Mouse (Mus musculus) kidney, embryonic 16.5 days (tissue): Measurements from ENCODE around the gene Tmem270. TPM values are rescaled to one million over a fixed set of nuclear protein-coding genes. Genes with fewer than 3 reads are reported as not detected.
"Not testable (repeated sequence)": the region's sequence is repeated elsewhere in the genome, so short reads cannot be mapped to it uniquely, and the experiment has no call there.

Experiments used
- ATAC-seq: fragments of 200-750 bp; cut with Nextera tagmentation; 2 replicates; pipeline ENCODE4 v1.8.0; 2017; ENCODE audit warnings: moderate TSS enrichment; ENCODE audit not compliant: low FRiP score, low TSS enrichment
- H3K27ac ChIP-seq: fragments of 300-500 bp; sonication (generic); 2 replicates; pipeline ENCODE4 v1.5.1; 2014; ENCODE audit warnings: low read length
- H3K27me3 ChIP-seq: fragments of 300-500 bp; sonication (generic); 2 replicates; pipeline ENCODE4 v1.6.1; 2014; ENCODE audit warnings: low read length, control low read depth, mixed read lengths; ENCODE audit not compliant: insufficient read depth
- H3K36me3 ChIP-seq: fragments of 300-500 bp; sonication (generic); 2 replicates; pipeline ENCODE4 v1.6.1; 2014; ENCODE audit warnings: low read length, control low read depth, mixed read lengths; ENCODE audit not compliant: insufficient read depth
- H3K4me1 ChIP-seq: fragments of 300-500 bp; sonication (generic); 2 replicates; pipeline ENCODE4 v1.6.1; 2014; ENCODE audit warnings: low read length, control low read depth, mixed read lengths; ENCODE audit not compliant: insufficient read depth
- H3K4me2 ChIP-seq: fragments of 300-500 bp; sonication (generic); replicated peaks from 2 replicates; pipeline ENCODE4 v1.6.1; 2014; ENCODE audit warnings: low read depth, low read length
- H3K4me3 ChIP-seq: fragments of 300-500 bp; sonication (generic); 2 replicates; pipeline ENCODE4 v1.5.1; 2014; ENCODE audit warnings: mild to moderate bottlenecking, low read length
- H3K9ac ChIP-seq: fragments of 300-500 bp; sonication (generic); replicated peaks from 2 replicates; pipeline ENCODE4 v1.6.1; 2014; ENCODE audit warnings: low read length
- H3K9me3 ChIP-seq: fragments of 300-500 bp; sonication (generic); 2 replicates; pipeline ENCODE4 v1.6.1; 2016; ENCODE audit warnings: low read length, control low read depth
- WGBS: fragments of 180-500 bp; shearing (Covaris S2); extraction: QIAGEN DNeasy Blood & Tissue Kit; methylation state at CpG from one replicate; pipeline ENCODE4 v1.1.7; 2014; 5-methylcytosine and 5-hydroxymethylcytosine counted together
- polyA plus RNA-seq: library from polyadenylated mRNA; unstranded; fragments of >200 nt; fragmentation: Nextera tagmentation; extraction: Ambion mirVana; gene quantifications from 2 replicates; pipeline ENCODE4 v1.2.1, GENCODE M21; 2015

Tmem270 gene
- polyA plus RNA-seq, 1 experiment from 2014 or later = not detected

- no peaks in the 10 kb centered on the region for H3K36me3 ChIP-seq
- peaks cover 19% of the 10 kb centered on the region for H3K27me3 ChIP-seq
- whole genome bisulfite sequencing = 66% methylated on average over 2 of the region's 2 CpGs
- H3K4me2 ChIP-seq = no peak overlapping the region
- H3K27ac ChIP-seq = peak overlapping the region; percentile 77
- ATAC-seq = no peak
- no peak overlapping the region for H3K4me3 ChIP-seq
- no peak overlapping the region for H3K9ac ChIP-seq
- H3K9me3 ChIP-seq = no peaks in the 10 kb centered on the region
- peaks cover 15% of the 10 kb centered on the region for H3K4me1 ChIP-seq
Measured at GRCm38 (mm10) chr5:134942740-134943139, 36.2 kb upstream of the Tmem270 start.

- Histone ChIP-seq H3K9ac (no peak overlapping the region), H3K4me2 (no peak overlapping the region), H3K9me3 (no peaks in the 10 kb centered on the region), H3K27ac (peak overlapping the region; percentile 77), H3K4me1 (peaks cover 6% of the 10 kb centered on the region; the same call in 1 of the 2 replicates), H3K27me3 (peaks cover 14% of the 10 kb centered on the region), H3K36me3 (no peaks in the 10 kb centered on the region), H3K4me3 (no peak overlapping the region)
- peak; percentile 66; the same call in 1 of the 2 replicates for ATAC-seq
- 63% methylated on average over 14 of the region's 14 CpGs for WGBS
Measured at GRCm38 (mm10) chr5:134941472-134942209, 35.1 kb upstream of the Tmem270 start.

GRCm38 (mm10) chr5:134939554-134939953, 33.0 kb upstream of the Tmem270 start:
- not testable (repeated sequence) for H3K9me3 ChIP-seq

GRCm38 (mm10) chr5:134939069-134939468, 32.5 kb upstream of the Tmem270 start:
- ATAC-seq = no peak
- WGBS = 57% methylated on average over 3 of the region's 3 CpGs
- Histone ChIP-seq H3K4me2 (no peak overlapping the region), H3K9me3 (no peaks in the 10 kb centered on the region), H3K4me3 (no peak overlapping the region), H3K27me3 (no peaks in the 10 kb centered on the region), H3K27ac (no peak overlapping the region), H3K36me3 (peaks cover 3% of the 10 kb centered on the region; the same call in 1 of the 2 replicates), H3K9ac (no peak overlapping the region), H3K4me1 (peaks cover 3% of the 10 kb centered on the region; the same call in 1 of the 2 replicates)

More at GRCm38 (mm10) chr5:134939554-134939953, 33.0 kb upstream of the Tmem270 start:
- WGBS = 87% methylated on average over 2 of the region's 7 CpGs
- not testable (repeated sequence) for H3K9ac ChIP-seq, ATAC-seq, H3K4me2 ChIP-seq, H3K4me1 ChIP-seq, H3K4me3 ChIP-seq, H3K27ac ChIP-seq, H3K36me3 ChIP-seq, H3K27me3 ChIP-seq

- Histone ChIP-seq H3K36me3 (peaks cover 3% of the 10 kb centered on the region; the same call in 1 of the 2 replicates), H3K27ac (no peak overlapping the region), H3K9me3 (no peaks in the 10 kb centered on the region), H3K27me3 (no peaks in the 10 kb centered on the region), H3K9ac (no peak overlapping the region), H3K4me1 (0 out of 2 replicates have a peak, but pooled peaks cover 6% of the 10 kb centered on the region), H3K4me2 (no peak overlapping the region), H3K4me3 (no peak overlapping the region)
- 96% methylated on average over 6 of the region's 6 CpGs for WGBS
- no peak for ATAC-seq
Measured at GRCm38 (mm10) chr5:134936626-134937185, 30.2 kb upstream of the Tmem270 start.

- no peak overlapping the region for H3K27ac ChIP-seq
- ATAC-seq = no peak
- H3K4me1 ChIP-seq = 0 out of 2 replicates have a peak, but pooled peaks cover 6% of the 10 kb centered on the region
- 92% methylated on average over 6 of the region's 6 CpGs for WGBS
- no peaks in the 10 kb centered on the region for H3K9me3 ChIP-seq
- no peak overlapping the region for H3K4me3 ChIP-seq
- no peak overlapping the region for H3K4me2 ChIP-seq
- H3K9ac ChIP-seq = no peak overlapping the region
- H3K27me3 ChIP-seq = no peaks in the 10 kb centered on the region
- H3K36me3 ChIP-seq = peaks cover 3% of the 10 kb centered on the region; the same call in 1 of the 2 replicates
Measured at GRCm38 (mm10) chr5:134936051-134936450, 29.5 kb upstream of the Tmem270 start.

GRCm38 (mm10) chr5:134934666-134935065, 28.1 kb upstream of the Tmem270 start:
- no peak overlapping the region for H3K4me2 ChIP-seq
- no peak overlapping the region for H3K9ac ChIP-seq
- H3K4me1 ChIP-seq = 0 out of 2 replicates have a peak, but pooled peaks cover 6% of the 10 kb centered on the region
- H3K36me3 ChIP-seq = peaks cover 3% of the 10 kb centered on the region; the same call in 1 of the 2 replicates
- 87% methylated on average over 3 of the region's 3 CpGs for WGBS
- no peaks in the 10 kb centered on the region for H3K27me3 ChIP-seq
- H3K4me3 ChIP-seq = no peak overlapping the region
- H3K27ac ChIP-seq = no peak overlapping the region
- no peaks in the 10 kb centered on the region for H3K9me3 ChIP-seq
- ATAC-seq = no peak

GRCm38 (mm10) chr5:134933686-134934085, 27.2 kb upstream of the Tmem270 start:
- H3K4me1 ChIP-seq, H3K36me3 ChIP-seq, H3K4me3 ChIP-seq, ATAC-seq, H3K9me3 ChIP-seq, H3K27ac ChIP-seq, H3K27me3 ChIP-seq, H3K9ac ChIP-seq, H3K4me2 ChIP-seq: not testable (repeated sequence)
- 92% methylated on average over 5 of the region's 5 CpGs for WGBS

GRCm38 (mm10) chr5:134933281-134933680, 26.7 kb upstream of the Tmem270 start:
- H3K36me3 ChIP-seq = peaks cover 3% of the 10 kb centered on the region; the same call in 1 of the 2 replicates
- H3K27ac ChIP-seq = no peak overlapping the region
- H3K9ac ChIP-seq = no peak overlapping the region
- no peaks in the 10 kb centered on the region for H3K9me3 ChIP-seq
- H3K4me3 ChIP-seq = peak overlapping the region; percentile 83; the same call in 1 of the 2 replicates
- ATAC-seq = no peak
- H3K4me2 ChIP-seq = peak overlapping the region; percentile 80; the same call in 1 of the 2 replicates
- H3K27me3 ChIP-seq = no peaks in the 10 kb centered on the region
- WGBS = 88% methylated on average over 8 of the region's 8 CpGs
- H3K4me1 ChIP-seq = 0 out of 2 replicates have a peak, but pooled peaks cover 6% of the 10 kb centered on the region

GRCm38 (mm10) chr5:134932903-134933276, 26.4 kb upstream of the Tmem270 start:
- peak; percentile 63 for ATAC-seq
- Histone ChIP-seq H3K27ac (peak overlapping the region; percentile 84), H3K4me3 (peak overlapping the region; percentile 83), H3K27me3 (no peaks in the 10 kb centered on the region), H3K9ac (peak overlapping the region; percentile 85), H3K4me1 (0 out of 2 replicates have a peak, but pooled peaks cover 6% of the 10 kb centered on the region), H3K36me3 (peaks cover 3% of the 10 kb centered on the region; the same call in 1 of the 2 replicates), H3K9me3 (no peaks in the 10 kb centered on the region), H3K4me2 (peak overlapping the region; percentile 80)
- 48% methylated on average over 9 of the region's 9 CpGs for WGBS
